Mouse (Mus musculus): ENCODE results near the gene Rnasel.

The Rnasel gene

GRCm38 (mm10) chr1:153736096-153736495, 13.1 kb upstream of the Rnasel start:
- DNase-seq (ENCODE audit: extremely low spot score): no peak

GRCm38 (mm10) chr1:153737101-153738085, 11.8 kb upstream of the Rnasel start:
- no peak for DNase-seq (ENCODE audit: extremely low spot score)

DNA sequence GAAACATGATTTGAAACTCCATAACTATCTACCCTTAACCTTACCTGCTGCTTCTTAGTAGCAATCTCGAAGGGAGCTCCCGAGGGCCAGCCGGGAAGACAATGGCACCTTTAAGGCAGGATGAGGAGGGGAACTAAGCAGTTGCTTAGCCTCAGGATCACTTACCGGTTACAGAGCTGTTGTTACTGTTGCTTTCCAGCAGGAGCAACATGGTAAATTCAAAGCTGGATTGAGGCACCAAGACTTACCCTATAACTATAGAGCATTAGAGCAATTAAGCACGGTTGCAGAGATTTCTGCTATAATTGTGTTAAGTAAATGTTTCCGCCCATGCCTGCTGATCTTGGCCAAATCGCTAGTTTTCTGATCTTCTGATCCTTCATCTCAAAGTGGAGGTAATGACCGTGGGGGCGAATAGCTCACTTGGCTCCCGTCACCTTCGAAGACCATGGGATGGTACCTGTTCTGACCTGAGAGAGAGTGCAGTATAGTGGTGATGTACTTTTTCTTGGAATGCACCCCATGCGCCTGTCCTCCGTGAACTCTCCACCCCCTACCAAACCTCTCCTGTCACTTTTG, 9.7 kb upstream of the Rnasel start:
- DNase-seq (ENCODE audit: extremely low spot score): no peak

DNA sequence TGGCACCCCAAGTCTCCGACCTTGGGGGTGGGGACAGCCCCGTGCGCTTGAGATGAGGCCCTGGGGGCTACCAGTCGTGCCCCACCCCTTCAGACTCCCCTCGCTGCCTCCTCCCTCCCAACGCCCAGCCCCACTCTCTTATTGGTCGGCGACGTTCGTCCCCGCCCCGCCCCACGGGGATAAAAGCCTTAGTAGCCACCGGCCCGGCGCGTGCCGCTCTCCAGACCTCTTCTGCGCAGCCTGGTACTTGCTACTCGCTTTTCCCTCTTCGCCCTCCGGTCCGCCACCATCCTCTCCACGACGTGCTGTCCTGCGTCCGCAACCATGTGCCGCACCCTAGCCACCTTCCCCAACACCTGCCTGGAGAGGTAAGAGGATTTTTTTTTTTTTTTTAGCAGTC, 9.1 kb upstream of the Rnasel start, which contains the start of gene Rgs16:
Gene Rgs16, plus strand, starts transcription at position 205 of the 400 bp plus-strand sequence.
- peak; percentile 79 for DNase-seq (ENCODE audit: extremely low spot score)

DNA sequence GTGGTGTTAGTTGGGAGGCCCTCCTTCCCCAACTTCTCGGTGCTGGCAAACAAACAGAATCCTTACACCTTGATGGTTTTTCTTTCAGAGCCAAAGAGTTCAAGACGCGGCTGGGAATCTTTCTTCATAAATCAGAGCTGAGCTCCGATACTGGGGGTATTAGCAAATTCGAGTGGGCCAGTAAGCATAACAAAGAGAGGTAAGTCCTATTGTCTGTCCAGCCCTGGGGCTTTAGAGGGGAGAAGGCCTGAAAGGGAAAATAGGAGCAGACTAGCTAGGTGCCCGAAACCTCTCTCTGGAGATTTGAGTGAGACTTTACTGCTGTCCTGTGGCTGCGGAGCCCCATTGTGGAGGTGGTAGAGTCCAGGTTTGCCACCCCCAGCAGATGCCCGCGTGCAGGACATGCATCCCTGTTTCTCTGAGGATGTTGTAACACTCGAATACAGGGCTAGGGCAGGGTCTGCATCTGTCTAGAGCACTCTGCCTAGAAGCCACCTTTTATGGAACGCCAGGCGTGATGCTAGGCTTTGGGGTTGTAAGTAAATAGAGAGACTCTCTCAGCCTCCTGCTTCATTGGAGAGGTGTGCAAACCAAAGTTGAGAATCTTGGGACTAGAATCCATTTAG, 8.3 kb upstream of the Rnasel start:
- no peak for DNase-seq (ENCODE audit: extremely low spot score)

DNA sequence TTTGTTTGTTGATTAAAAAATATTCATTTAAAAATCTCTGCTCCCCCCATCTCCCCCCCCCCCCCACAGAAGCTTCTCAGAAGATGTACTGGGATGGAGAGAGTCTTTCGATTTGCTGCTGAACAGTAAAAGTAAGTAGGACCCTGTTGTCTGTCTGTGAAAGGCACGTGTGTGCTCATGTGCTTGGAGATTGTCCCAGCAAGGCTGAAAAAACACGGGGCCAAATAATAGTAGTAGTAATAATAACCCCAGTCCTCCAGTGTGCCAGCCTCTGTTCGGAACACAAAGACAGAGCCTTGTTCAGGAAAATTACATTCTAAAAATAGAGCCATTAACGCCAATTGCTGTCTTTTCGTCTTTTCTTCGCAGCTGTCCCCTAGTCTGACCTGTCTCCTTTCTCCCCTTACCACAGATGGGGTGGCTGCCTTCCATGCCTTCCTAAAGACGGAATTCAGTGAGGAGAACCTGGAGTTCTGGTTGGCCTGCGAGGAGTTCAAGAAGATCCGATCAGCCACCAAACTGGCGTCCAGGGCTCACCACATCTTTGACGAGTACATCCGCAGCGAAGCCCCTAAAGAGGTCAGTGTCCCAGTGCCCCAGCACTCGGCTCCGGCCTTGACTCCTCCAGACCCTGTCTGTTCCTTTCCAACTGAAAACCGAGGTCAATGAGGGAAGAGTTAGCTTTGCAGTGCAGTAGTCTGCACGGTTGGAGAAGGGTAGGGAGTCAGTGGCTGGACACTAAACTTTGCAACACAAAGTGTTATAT, 7.5 kb upstream of the Rnasel start:
- DNase-seq (ENCODE audit: extremely low spot score): no peak

- peak; percentile 58 for DNase-seq (ENCODE audit: extremely low spot score)
These were observed 6.7 kb upstream of the Rnasel start for GRCm38 (mm10) chr1:153742374-153743155.

GRCm38 (mm10) chr1:153746119-153746670, 3.0 kb upstream of the Rnasel start:
- no peak for DNase-seq (ENCODE audit: extremely low spot score)

DNA sequence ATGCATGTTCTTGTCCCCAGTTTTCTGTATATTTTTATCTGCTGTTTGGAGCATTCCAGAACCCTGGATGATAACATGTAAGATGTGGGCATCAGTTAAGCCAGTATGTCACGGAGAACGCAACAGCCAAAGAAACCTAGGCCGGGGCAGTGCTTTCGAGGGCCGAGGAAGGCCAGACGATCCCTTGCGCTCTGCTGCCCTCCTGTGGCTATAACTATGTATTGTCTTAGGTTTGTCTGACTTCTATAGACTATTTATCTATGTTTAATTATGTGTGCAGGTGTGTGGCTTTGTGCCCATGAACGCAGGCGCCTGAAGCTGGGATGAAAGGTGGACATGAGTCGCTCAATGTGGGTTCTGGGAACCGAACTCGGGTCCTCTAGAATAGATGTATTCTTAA, 2.5 kb upstream of the Rnasel start:
- peak; percentile 63 for DNase-seq (ENCODE audit: extremely low spot score)

GRCm38 (mm10) chr1:153747861-153748530, 1.2 kb upstream of the Rnasel start:
- DNase-seq (ENCODE audit: extremely low spot score): no peak

GRCm38 (mm10) chr1:153748549-153748948, 677 bp upstream of the Rnasel start:
- no peak for DNase-seq (ENCODE audit: extremely low spot score)

- no peak for DNase-seq (ENCODE audit: extremely low spot score)
These were observed 828 bp downstream of the Rnasel start for GRCm38 (mm10) chr1:153750054-153750453.

DNA sequence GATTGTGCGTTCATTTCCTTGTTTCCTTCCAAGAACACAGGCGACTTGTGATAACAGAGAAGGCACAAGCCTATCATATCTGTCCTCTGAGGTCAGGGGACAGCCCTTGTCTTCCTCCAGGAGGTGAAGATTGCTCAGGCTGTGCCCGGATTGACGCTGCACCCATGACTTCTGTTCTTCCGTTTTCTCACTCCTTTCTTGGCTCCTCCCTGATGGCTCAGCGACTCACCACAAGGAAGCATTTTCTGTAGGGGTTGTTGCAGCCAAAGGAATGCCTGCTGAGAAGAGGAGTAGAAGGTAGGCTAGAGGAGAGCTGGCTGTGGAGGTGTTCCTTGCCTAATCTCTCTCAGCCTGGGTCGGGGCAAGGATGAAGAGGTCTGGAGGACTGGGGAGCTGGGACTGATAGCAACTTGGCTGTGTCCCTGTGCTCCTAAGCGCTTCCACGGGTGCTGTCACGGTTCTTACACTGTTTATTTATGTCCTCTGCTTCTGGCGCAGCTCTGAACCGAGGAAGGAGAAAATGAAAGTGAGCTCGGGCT, 2.6 kb downstream of the Rnasel start:
- DNase-seq (ENCODE audit: extremely low spot score): no peak

- no peak for DNase-seq (ENCODE audit: extremely low spot score)
These were observed 3.3 kb downstream of the Rnasel start for GRCm38 (mm10) chr1:153752521-153752920.

DNA sequence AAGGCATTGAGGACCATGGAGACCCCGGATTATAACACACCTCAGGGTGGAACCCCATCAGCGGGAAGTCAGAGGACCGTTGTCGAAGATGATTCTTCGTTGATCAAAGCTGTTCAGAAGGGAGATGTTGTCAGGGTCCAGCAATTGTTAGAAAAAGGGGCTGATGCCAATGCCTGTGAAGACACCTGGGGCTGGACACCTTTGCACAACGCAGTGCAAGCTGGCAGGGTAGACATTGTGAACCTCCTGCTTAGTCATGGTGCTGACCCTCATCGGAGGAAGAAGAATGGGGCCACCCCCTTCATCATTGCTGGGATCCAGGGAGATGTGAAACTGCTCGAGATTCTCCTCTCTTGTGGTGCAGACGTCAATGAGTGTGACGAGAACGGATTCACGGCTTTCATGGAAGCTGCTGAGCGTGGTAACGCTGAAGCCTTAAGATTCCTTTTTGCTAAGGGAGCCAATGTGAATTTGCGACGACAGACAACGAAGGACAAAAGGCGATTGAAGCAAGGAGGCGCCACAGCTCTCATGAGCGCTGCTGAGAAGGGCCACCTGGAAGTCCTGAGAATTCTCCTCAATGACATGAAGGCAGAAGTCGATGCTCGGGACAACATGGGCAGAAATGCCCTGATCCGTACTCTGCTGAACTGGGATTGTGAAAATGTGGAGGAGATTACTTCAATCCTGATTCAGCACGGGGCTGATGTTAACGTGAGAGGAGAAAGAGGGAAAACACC, 4.7 kb downstream of the Rnasel start:
- no peak for DNase-seq (ENCODE audit: extremely low spot score)

GRCm38 (mm10) chr1:153764136-153764535, 14.9 kb downstream of the Rnasel start:
- no peak for DNase-seq (ENCODE audit: extremely low spot score)

- DNase-seq (ENCODE audit: extremely low spot score): no peak
These were observed 17.1 kb downstream of the Rnasel start for GRCm38 (mm10) chr1:153766298-153766697.

GRCm38 (mm10) chr1:153767281-153767680, 18.1 kb downstream of the Rnasel start:
- no peak for DNase-seq (ENCODE audit: extremely low spot score)

- DNase-seq (ENCODE audit: extremely low spot score): no peak
These were observed 19.2 kb downstream of the Rnasel start for GRCm38 (mm10) chr1:153768465-153768864.
